In genomic region chr2:32307941-32308760, GRCm38 (mm10) we compare ENCODE assay signal across 8 mouse cellular contexts. TPM values are rescaled to one million over a fixed set of nuclear protein-coding genes. Genes with fewer than 3 reads are reported as not detected.
DNase-seq lines count a peak whose midpoint lies in the region; ATAC-seq lines count a peak whose summit lies in the region.

No protein-coding gene starts in this region.

- H3K4me1 ChIP-seq in forebrain, embryonic 10.5 days: peaks cover 44% of the 10 kb centered on the region
- peaks cover 15% of the 10 kb centered on the region for H3K4me1 ChIP-seq in forebrain, embryonic 15.5 days

- 47% methylated on average over 8 of the region's 8 CpGs for WGBS in forebrain, embryonic 10.5 days
- 45% methylated on average over 8 of the region's 8 CpGs for WGBS in forebrain, embryonic 15.5 days

- peaks cover 69% of the 10 kb centered on the region for H3K36me3 ChIP-seq in forebrain, embryonic 10.5 days (replicated peaks)
- H3K36me3 ChIP-seq in forebrain, embryonic 15.5 days: peaks cover 55% of the 10 kb centered on the region
- H3K36me3 ChIP-seq in splenic B cell, adult 2 months (ENCODE audit: control insufficient read depth, insufficient read depth, low read length, poor library complexity, severe bottlenecking): peaks cover 2% of the 10 kb centered on the region

- no peak for ATAC-seq in forebrain, embryonic 15.5 days (replicated peaks)
- ATAC-seq in megakaryocyte, adult 5-6 weeks (ENCODE audit: poor library complexity, severe bottlenecking): 0 out of 2 replicates have a peak, but pooled peaks have one; percentile 29

- H3K9me3 ChIP-seq in forebrain, embryonic 10.5 days: no peaks in the 10 kb centered on the region
- no peaks in the 10 kb centered on the region for H3K9me3 ChIP-seq in forebrain, embryonic 15.5 days

- peaks cover 27% of the 10 kb centered on the region for H3K27me3 ChIP-seq in forebrain, embryonic 10.5 days (ENCODE audit: poor library complexity, severe bottlenecking)
- no peaks in the 10 kb centered on the region for H3K27me3 ChIP-seq in forebrain, embryonic 15.5 days
- no peaks in the 10 kb centered on the region for H3K27me3 ChIP-seq in splenic B cell, adult 2 months (ENCODE audit: control insufficient read depth, insufficient read depth, low read length, poor library complexity, severe bottlenecking)

- no peak overlapping the region for H3K27ac ChIP-seq in forebrain, embryonic 10.5 days
- no peak overlapping the region for H3K27ac ChIP-seq in forebrain, embryonic 15.5 days (replicated peaks)

- no peak overlapping the region for H3K4me3 ChIP-seq in forebrain, embryonic 10.5 days
- H3K4me3 ChIP-seq in forebrain, embryonic 15.5 days: no peak overlapping the region

- peak; percentile 67 for DNase-seq in forebrain, embryonic 10.5 days (ENCODE audit: extremely low spot score, low spot score)
- DNase-seq in right cerebral cortex, adult 18-20 months: peak; percentile 74
- DNase-seq in right cerebral cortex, postnatal 25 days: no peak
- peak; percentile 82 to 90 for DNase-seq in cerebellum, postnatal 10 days
- DNase-seq in hindlimb bud, embryonic 11.5 days (ENCODE audit: extremely low spot score, low read depth, low spot score): peak; percentile 82
- DNase-seq in splenic B cell, adult 2 months (ENCODE audit: low read depth, low spot score): peak; percentile 77

- H3K4me2 ChIP-seq in forebrain, embryonic 15.5 days (replicated peaks): no peak overlapping the region

- no peak overlapping the region for H3K9ac ChIP-seq in forebrain, embryonic 15.5 days (replicated peaks)

RNA-seq across cellular contexts. Expression of gene Swi5, which starts 20.3 kb away (rescaled TPM):
- 529 and 531 TPM in 2 replicates for polyA plus RNA-seq in forebrain, embryonic 10.5 days (2016; fragmentation: Nextera tagmentation; extraction: Ambion mirVana)
- 369 and 379 TPM in 2 replicates for polyA plus RNA-seq in forebrain, embryonic 15.5 days (2015; fragmentation: Nextera tagmentation; extraction: Ambion mirVana)
- 114 and 143 TPM in 2 replicates for total RNA-seq in megakaryocyte, adult 5-6 weeks (2015)
- total RNA-seq in megakaryocyte, adult 5-6 weeks (2017): 208 and 230 TPM in 2 replicates

RNA-seq across cellular contexts. Expression of gene Golga2, which starts 21.0 kb away (rescaled TPM):
- polyA plus RNA-seq in forebrain, embryonic 10.5 days (2016; fragmentation: Nextera tagmentation; extraction: Ambion mirVana): 16.6 and 17.4 TPM in 2 replicates
- polyA plus RNA-seq in forebrain, embryonic 15.5 days (2015; fragmentation: Nextera tagmentation; extraction: Ambion mirVana): 24.7 and 27.4 TPM in 2 replicates
- 9.7 and 20.1 TPM in 2 replicates for total RNA-seq in megakaryocyte, adult 5-6 weeks (2015)
- 51.1 and 55.3 TPM in 2 replicates for total RNA-seq in megakaryocyte, adult 5-6 weeks (2017)

RNA-seq across cellular contexts. Expression of gene Ciz1, which starts 44.0 kb away (rescaled TPM):
- polyA plus RNA-seq in forebrain, embryonic 10.5 days (2016; fragmentation: Nextera tagmentation; extraction: Ambion mirVana): 57.7 and 70.3 TPM in 2 replicates
- 54.0 and 55.3 TPM in 2 replicates for polyA plus RNA-seq in forebrain, embryonic 15.5 days (2015; fragmentation: Nextera tagmentation; extraction: Ambion mirVana)
- 56.3 and 67.0 TPM in 2 replicates for total RNA-seq in megakaryocyte, adult 5-6 weeks (2015)
- total RNA-seq in megakaryocyte, adult 5-6 weeks (2017): 66.2 and 81.0 TPM in 2 replicates

RNA-seq across cellular contexts. Expression of gene Dnm1, which starts 45.0 kb away (rescaled TPM):
- polyA plus RNA-seq in forebrain, embryonic 10.5 days (2016; fragmentation: Nextera tagmentation; extraction: Ambion mirVana): 7.8 and 9.7 TPM in 2 replicates
- polyA plus RNA-seq in forebrain, embryonic 15.5 days (2015; fragmentation: Nextera tagmentation; extraction: Ambion mirVana): 23.7 and 29.1 TPM in 2 replicates
- 0.47 TPM in 1 of 2 replicates, not detected in the other for total RNA-seq in megakaryocyte, adult 5-6 weeks (2015)
- not detected in 2 replicates for total RNA-seq in megakaryocyte, adult 5-6 weeks (2017)

RNA-seq across cellular contexts. Expression of gene Uck1, which starts 48.2 kb away (rescaled TPM):
- 83.6 and 91.4 TPM in 2 replicates for polyA plus RNA-seq in forebrain, embryonic 10.5 days (2016; fragmentation: Nextera tagmentation; extraction: Ambion mirVana)
- 91.5 and 95.3 TPM in 2 replicates for polyA plus RNA-seq in forebrain, embryonic 15.5 days (2015; fragmentation: Nextera tagmentation; extraction: Ambion mirVana)
- 18.7 and 29.3 TPM in 2 replicates for total RNA-seq in megakaryocyte, adult 5-6 weeks (2015)
- total RNA-seq in megakaryocyte, adult 5-6 weeks (2017): 19.3 and 19.6 TPM in 2 replicates
